Mouse (Mus musculus): ENCODE data around the gene Gramd1c.

DNA sequence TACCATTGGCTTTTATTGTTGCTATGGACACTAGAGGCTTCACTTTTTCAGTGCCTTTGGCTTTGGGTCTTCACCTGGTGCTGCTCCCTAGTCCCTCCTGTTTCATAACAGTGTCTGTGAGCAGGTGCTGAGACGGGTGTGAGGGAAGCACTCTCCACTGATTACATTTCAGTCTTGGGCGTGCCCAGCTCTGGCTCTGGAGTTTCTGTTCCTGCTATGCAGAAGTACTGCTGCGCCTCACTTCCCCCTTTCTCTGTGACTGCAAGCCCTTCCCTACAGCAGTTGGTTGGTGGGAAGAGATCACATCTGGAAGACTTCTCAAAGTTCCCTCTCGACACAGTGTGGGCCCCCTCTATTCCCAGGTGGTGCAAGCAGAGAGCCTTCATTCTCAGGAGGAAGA lies 111.6 kb downstream of the Gramd1c start:
- TF ChIP-seq CTCF (IDR thresholded peaks at IDR 0.05; ENCODE audit: control insufficient read depth, insufficient read depth, insufficient replicate concordance, low read depth, low read length) (no peak), POLR2A (IDR thresholded peaks at IDR 0.05; ENCODE audit: control insufficient read depth, low read depth, low read length) (no peak)

Data from testis, adult 2 months (tissue).